Mouse (Mus musculus): ENCODE results near the gene Bpifb3. TPM values are rescaled to one million over a fixed set of nuclear protein-coding genes. Genes with fewer than 3 reads are reported as not detected.

Gene Bpifb3
- polyA plus RNA-seq, 1 experiment from 2014 or later: not detected

DNA sequence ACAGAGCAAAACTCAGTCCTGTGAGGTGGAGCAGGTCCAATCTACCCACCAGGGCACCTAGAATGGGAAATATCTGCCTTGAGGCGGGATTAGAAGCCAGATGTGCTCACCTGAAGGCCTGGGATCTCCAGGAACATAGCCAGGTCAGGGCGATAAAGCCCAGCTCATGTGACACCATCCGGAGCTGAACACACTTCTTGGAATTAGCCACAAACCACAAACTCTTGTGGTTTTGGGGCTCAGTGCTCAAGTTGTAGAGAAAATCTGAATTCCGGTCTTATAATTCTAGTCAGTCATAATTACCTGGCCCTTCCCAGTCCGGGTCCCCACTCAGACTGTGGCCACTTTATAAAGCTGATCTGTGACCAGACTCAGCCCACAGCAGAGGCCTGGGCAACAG, 19.8 kb downstream of the Bpifb3 start, which contains the start of gene Bpifb4:
Gene Bpifb4, plus strand, starts transcription at position 370 of the 400 bp plus-strand sequence.
- Histone ChIP-seq H3K27ac (no peak within 1 kb of the TSS), H3K9ac (no peak within 1 kb of the TSS), H3K27me3 (no peaks in the 10 kb centered on the region), H3K4me1 (no peaks in the 10 kb centered on the region), H3K4me2 (no peak within 1 kb of the TSS), H3K36me3 (no peaks in the 10 kb centered on the region), H3K9me3 (no peaks in the 10 kb centered on the region), H3K4me3 (no peak within 1 kb of the TSS)
- ATAC-seq (ENCODE audit: borderline replicate concordance, extremely low read depth, low FRiP score, low TSS enrichment): no peak
- 78% methylated on average over 5 of the region's 5 CpGs for WGBS

DNA sequence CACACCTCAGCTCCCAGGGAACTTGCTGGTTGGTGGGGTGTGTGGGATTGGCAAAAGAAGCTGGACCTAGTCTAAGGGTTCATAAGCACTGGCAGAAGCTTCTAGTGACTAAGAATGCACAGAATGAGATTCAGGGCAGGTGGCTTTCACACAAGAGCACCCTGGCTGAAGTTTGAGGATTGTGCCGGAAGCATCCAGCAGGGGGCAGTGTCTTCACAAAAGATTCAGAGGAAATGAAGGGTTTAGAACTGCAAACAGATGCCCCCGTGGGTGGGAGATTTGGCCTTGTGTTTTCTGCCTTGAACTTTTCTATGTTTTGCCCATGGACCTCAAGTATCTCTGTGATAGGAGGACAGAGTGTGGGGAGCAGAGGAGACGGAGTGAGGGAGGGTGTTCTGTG, 25.5 kb downstream of the Bpifb3 start:
- H3K36me3 ChIP-seq: no peaks in the 10 kb centered on the region
- ATAC-seq (ENCODE audit: borderline replicate concordance, extremely low read depth, low FRiP score, low TSS enrichment): no peak
- 32% methylated on average over 3 of the region's 3 CpGs for WGBS

DNA sequence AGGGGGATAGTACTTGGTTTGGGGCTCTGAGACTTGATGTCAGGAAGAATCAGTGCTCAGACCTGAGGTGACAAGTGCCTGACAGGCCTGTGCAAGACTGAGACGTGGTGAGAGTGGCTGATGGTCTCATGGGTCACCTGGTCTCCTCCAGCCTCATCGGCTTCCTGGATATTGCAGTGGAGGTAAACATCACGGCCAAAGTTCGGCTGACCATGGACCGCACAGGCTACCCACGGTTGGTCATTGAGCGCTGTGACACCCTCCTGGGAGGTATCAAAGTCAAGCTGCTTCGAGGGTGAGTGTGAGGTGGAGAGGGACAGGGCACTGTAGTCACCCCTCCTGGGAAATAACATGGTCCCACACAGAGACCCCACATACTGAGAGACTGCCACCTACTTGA, 26.5 kb downstream of the Bpifb3 start:
- Histone ChIP-seq H3K27me3 (no peaks in the 10 kb centered on the region), H3K9ac (no peak overlapping the region), H3K27ac (no peak overlapping the region), H3K9me3 (no peaks in the 10 kb centered on the region), H3K4me1 (no peaks in the 10 kb centered on the region), H3K36me3 (no peaks in the 10 kb centered on the region), H3K4me2 (no peak overlapping the region), H3K4me3 (no peak overlapping the region)
- no peak for ATAC-seq (ENCODE audit: borderline replicate concordance, extremely low read depth, low FRiP score, low TSS enrichment)
- 76% methylated on average over 8 of the region's 8 CpGs for WGBS

More for the DNA sequence above, 25.5 kb downstream of the Bpifb3 start:
- no peak overlapping the region for H3K9ac ChIP-seq
- no peaks in the 10 kb centered on the region for H3K27me3 ChIP-seq
- no peak overlapping the region for H3K4me3 ChIP-seq
- no peaks in the 10 kb centered on the region for H3K9me3 ChIP-seq
- H3K4me1 ChIP-seq: no peaks in the 10 kb centered on the region
- no peak overlapping the region for H3K4me2 ChIP-seq
- H3K27ac ChIP-seq: no peak overlapping the region

DNA sequence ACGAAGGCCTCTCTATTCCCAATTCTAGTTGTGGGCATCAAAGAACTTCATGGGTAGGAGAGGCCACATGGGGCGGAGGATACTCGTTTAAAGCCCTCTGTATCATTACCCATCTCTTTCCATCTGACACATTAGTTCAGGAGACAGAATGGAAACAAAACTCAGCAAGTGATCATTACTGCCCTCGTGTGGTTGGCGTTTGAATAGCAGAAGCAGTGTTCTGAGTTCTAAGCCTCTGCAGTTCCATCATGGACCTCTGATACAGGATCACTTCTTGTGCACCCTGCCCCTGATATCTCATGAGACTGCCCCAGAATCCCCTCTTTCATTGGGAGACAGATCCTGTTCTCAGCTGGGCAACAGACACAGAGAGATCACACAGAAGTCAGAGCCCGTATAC, 34.9 kb downstream of the Bpifb3 start:
- Histone ChIP-seq H3K4me1 (no peaks in the 10 kb centered on the region), H3K9me3 (no peaks in the 10 kb centered on the region), H3K4me2 (no peak overlapping the region), H3K36me3 (no peaks in the 10 kb centered on the region), H3K9ac (no peak overlapping the region), H3K4me3 (no peak overlapping the region), H3K27me3 (no peaks in the 10 kb centered on the region), H3K27ac (no peak overlapping the region)
- 28% methylated on average over 6 of the region's 6 CpGs for WGBS
- ATAC-seq (ENCODE audit: borderline replicate concordance, extremely low read depth, low FRiP score, low TSS enrichment): no peak

DNA sequence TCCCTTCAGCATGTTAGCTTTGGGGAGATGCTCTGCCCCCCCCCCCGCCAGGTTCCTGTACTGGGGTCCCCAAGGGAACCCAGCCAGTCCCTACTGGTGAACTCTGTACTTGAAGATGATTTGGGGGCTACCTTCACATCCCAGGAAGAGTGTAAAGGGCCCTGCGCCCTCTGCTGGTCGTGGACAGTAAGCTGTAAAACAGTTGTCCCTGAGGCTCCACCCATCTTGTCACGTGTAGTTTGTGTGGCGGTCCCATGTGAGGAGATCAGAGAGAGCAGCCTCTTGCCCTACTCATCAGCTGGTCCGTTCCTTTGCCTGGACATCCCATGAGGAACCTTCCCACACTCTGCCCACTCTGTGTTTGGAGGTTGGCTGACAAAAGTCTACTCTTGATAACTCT, 35.8 kb downstream of the Bpifb3 start:
- Histone ChIP-seq H3K9ac (no peak overlapping the region), H3K9me3 (no peaks in the 10 kb centered on the region), H3K27ac (no peak overlapping the region), H3K4me3 (no peak overlapping the region), H3K4me2 (peak overlapping the region; percentile 32), H3K27me3 (no peaks in the 10 kb centered on the region), H3K4me1 (no peaks in the 10 kb centered on the region), H3K36me3 (no peaks in the 10 kb centered on the region)
- ATAC-seq (ENCODE audit: borderline replicate concordance, extremely low read depth, low FRiP score, low TSS enrichment): no peak
- WGBS: 6% methylated on average over 6 of the region's 6 CpGs

DNA sequence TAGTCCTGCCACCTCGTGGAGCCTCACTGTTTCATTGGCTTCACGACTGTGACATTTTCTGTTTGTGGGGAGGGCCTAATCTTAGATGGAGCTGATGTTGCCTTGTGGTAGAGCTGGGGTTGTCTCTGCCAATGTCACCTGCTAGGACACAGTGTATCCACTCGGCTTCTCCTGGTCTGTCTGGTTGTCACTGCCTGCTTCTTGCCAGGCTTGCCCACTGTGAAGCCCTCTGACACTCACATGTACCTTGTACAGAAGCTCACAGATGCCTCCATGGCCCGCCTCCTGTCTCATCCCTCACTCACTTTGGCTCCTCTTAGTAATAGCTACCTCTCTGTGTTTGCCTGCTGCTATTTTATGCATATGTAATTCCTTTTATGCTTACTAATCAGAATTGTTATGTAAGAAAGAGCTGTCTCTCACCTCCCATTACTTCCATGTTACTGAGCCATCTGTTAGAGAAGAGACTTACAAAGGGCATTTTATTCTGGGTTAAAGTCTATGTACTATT, 44.8 kb downstream of the Bpifb3 start:
- Histone ChIP-seq H3K9ac (no peak overlapping the region), H3K4me1 (no peaks in the 10 kb centered on the region), H3K27ac (no peak overlapping the region), H3K36me3 (no peaks in the 10 kb centered on the region), H3K4me2 (no peak overlapping the region), H3K9me3 (no peaks in the 10 kb centered on the region), H3K27me3 (no peaks in the 10 kb centered on the region), H3K4me3 (no peak overlapping the region)
- WGBS: 62% methylated on average over 4 of the region's 4 CpGs
- no peak for ATAC-seq (ENCODE audit: borderline replicate concordance, extremely low read depth, low FRiP score, low TSS enrichment)

- WGBS: 83% methylated on average over 1 of the region's 1 CpGs
- Histone ChIP-seq H3K27me3 (no peaks in the 10 kb centered on the region), H3K36me3 (no peaks in the 10 kb centered on the region), H3K9ac (no peak overlapping the region), H3K27ac (no peak overlapping the region), H3K4me2 (no peak overlapping the region), H3K4me3 (no peak overlapping the region), H3K4me1 (no peaks in the 10 kb centered on the region), H3K9me3 (no peaks in the 10 kb centered on the region)
- ATAC-seq (ENCODE audit: borderline replicate concordance, extremely low read depth, low FRiP score, low TSS enrichment): no peak
Measured at GRCm38 (mm10) chr2:153963334-153963733, 45.3 kb downstream of the Bpifb3 start.

DNA sequence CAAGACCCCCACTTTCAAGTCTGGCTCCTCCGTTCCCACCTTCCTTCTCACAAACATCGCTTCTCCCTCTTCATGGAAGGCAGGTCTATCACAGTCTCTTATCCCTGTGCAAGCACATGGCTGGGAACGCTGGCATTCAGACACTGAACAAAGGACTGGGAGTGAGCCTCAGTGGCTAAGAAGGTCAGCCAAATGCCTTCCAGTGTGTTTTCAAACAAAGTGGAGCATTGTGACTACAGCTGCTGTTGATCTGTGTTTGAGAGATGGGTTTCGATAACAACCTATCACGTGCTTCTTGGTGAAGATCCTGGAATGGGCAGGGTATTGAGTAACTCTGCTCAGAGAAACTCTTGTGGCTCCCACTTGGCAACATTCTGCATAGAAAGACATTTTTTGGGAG, 52.2 kb downstream of the Bpifb3 start:
- Histone ChIP-seq H3K4me3 (no peak overlapping the region), H3K4me2 (no peak overlapping the region), H3K27ac (no peak overlapping the region), H3K36me3 (no peaks in the 10 kb centered on the region), H3K4me1 (no peaks in the 10 kb centered on the region), H3K9me3 (no peaks in the 10 kb centered on the region), H3K9ac (no peak overlapping the region), H3K27me3 (no peaks in the 10 kb centered on the region)
- ATAC-seq (ENCODE audit: borderline replicate concordance, extremely low read depth, low FRiP score, low TSS enrichment): no peak
- WGBS: 75% methylated on average over 5 of the region's 5 CpGs

GRCm38 (mm10) chr2:153974582-153974981, 56.6 kb downstream of the Bpifb3 start, which contains the start of gene Bpifa6:
Gene Bpifa6, plus strand, starts transcription at chr2:153974945.
- H3K4me3 ChIP-seq: no peak within 1 kb of the TSS
- ATAC-seq (ENCODE audit: borderline replicate concordance, extremely low read depth, low FRiP score, low TSS enrichment): no peak
- no peaks in the 10 kb centered on the region for H3K9me3 ChIP-seq
- no peaks in the 10 kb centered on the region for H3K4me1 ChIP-seq
- WGBS: 60% methylated on average over 5 of the region's 5 CpGs
- H3K27me3 ChIP-seq: no peaks in the 10 kb centered on the region
- no peak within 1 kb of the TSS for H3K9ac ChIP-seq
- no peak within 1 kb of the TSS for H3K4me2 ChIP-seq
- H3K36me3 ChIP-seq: no peaks in the 10 kb centered on the region
- H3K27ac ChIP-seq: no peak within 1 kb of the TSS

Other genes with a start within 250 kb of the Bpifb3 start
- gene Dnmt3c, start 221.6 kb upstream of the Bpifb3 start, polyA plus RNA-seq (2015; fragmentation: Nextera tagmentation; extraction: Ambion mirVana): not detected in 2 replicates
- 257 and 262 TPM in 2 replicates for gene Mapre1, start 177.0 kb upstream of the Bpifb3 start, polyA plus RNA-seq (2015; fragmentation: Nextera tagmentation; extraction: Ambion mirVana)
- 0.08 TPM in 1 of 2 replicates, not detected in the other for gene Efcab8, start 138.3 kb upstream of the Bpifb3 start, polyA plus RNA-seq (2015; fragmentation: Nextera tagmentation; extraction: Ambion mirVana)
- not detected in 2 replicates for gene Sun5, start 47.1 kb upstream of the Bpifb3 start, polyA plus RNA-seq (2015; fragmentation: Nextera tagmentation; extraction: Ambion mirVana)
- not detected in 2 replicates for gene Bpifb2, start 43.2 kb upstream of the Bpifb3 start, polyA plus RNA-seq (2015; fragmentation: Nextera tagmentation; extraction: Ambion mirVana)
- gene Bpifb6, start 17.8 kb upstream of the Bpifb3 start, polyA plus RNA-seq (2015; fragmentation: Nextera tagmentation; extraction: Ambion mirVana): not detected in 2 replicates
- not detected in 2 replicates for gene Bpifb4, start 20.0 kb downstream of the Bpifb3 start, polyA plus RNA-seq (2015; fragmentation: Nextera tagmentation; extraction: Ambion mirVana)
- not detected in 2 replicates for gene Bpifa6, start 56.7 kb downstream of the Bpifb3 start, polyA plus RNA-seq (2015; fragmentation: Nextera tagmentation; extraction: Ambion mirVana)
- not detected in 2 replicates for gene Bpifa2, start 90.0 kb downstream of the Bpifb3 start, polyA plus RNA-seq (2015; fragmentation: Nextera tagmentation; extraction: Ambion mirVana)
- gene Bpifa3, start 212.1 kb downstream of the Bpifb3 start, polyA plus RNA-seq (2015; fragmentation: Nextera tagmentation; extraction: Ambion mirVana): not detected in 2 replicates
- 2.2 and 18.2 TPM in 2 replicates for gene Bpifa1, start 224.7 kb downstream of the Bpifb3 start, polyA plus RNA-seq (2015; fragmentation: Nextera tagmentation; extraction: Ambion mirVana)
- not detected in 2 replicates for gene Bpifa5, start 244.4 kb downstream of the Bpifb3 start, polyA plus RNA-seq (2015; fragmentation: Nextera tagmentation; extraction: Ambion mirVana)

Measured in lung, embryonic 15.5 days (tissue).